Mouse (Mus musculus) lung, adult 2 months (tissue): ENCODE data around the gene Scgb1a1.

Experiments
- CTCF ChIP-seq: fragments of 200-500 bp; IDR thresholded peaks from 2 replicates; pipeline ENCODE4 v1.5.1; 2011; ENCODE audit warnings: mild to moderate bottlenecking, low read length, control low read depth; ENCODE audit not compliant: insufficient read depth
- POLR2A ChIP-seq: fragments of 200-500 bp; IDR thresholded peaks from 2 replicates; pipeline ENCODE4 v1.6.1; 2011; ENCODE audit warnings: low read depth, mild to moderate bottlenecking, control low read depth, low read length, borderline replicate concordance; ENCODE audit errors: extremely low read depth

DNA sequence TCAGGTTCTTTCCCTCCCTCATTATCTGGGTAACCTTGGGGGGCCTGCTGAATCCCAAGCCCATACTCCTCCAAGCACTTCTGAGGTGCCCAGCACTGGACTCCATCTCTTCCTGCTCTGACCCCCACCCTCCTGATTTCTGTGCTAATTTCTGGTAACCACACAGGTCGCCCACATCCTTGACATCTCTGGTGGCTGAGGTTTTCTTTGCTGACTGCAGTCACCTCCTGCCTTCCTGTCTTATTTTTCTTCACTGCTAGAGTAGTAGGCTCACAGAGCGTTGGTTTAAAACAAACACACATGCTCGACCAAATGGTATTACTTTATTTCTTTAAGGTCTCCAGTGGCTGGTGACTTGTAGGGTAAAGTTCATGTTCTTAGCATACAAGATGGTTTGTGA lies 49.6 kb downstream of the Scgb1a1 start:
- TF ChIP-seq CTCF (no peak), POLR2A (no peak)
